Mouse (Mus musculus) brain, embryonic 14.5 days (tissue): Measurements from ENCODE around the gene Taf5.
A peak's percentile ranks its signal among the peaks of the same experiment; 100 is the strongest.

ENCODE experiments used
- CTCF ChIP-seq: fragments of 200-500 bp; IDR thresholded peaks from 2 replicates; pipeline ENCODE4 v1.5.1; 2012; ENCODE audit warnings: inconsistent platforms, mild to moderate bottlenecking, moderate library complexity, borderline replicate concordance; ENCODE audit not compliant: insufficient read depth, insufficient read length; ENCODE audit errors: extremely low read depth
- POLR2A ChIP-seq: fragments of 200-500 bp; IDR thresholded peaks from 2 replicates; pipeline ENCODE4 v1.6.1; 2012; ENCODE audit warnings: mild to moderate bottlenecking, inconsistent platforms, borderline replicate concordance; ENCODE audit not compliant: poor library complexity, insufficient read depth, insufficient read length, severe bottlenecking; ENCODE audit errors: extremely low read depth

DNA sequence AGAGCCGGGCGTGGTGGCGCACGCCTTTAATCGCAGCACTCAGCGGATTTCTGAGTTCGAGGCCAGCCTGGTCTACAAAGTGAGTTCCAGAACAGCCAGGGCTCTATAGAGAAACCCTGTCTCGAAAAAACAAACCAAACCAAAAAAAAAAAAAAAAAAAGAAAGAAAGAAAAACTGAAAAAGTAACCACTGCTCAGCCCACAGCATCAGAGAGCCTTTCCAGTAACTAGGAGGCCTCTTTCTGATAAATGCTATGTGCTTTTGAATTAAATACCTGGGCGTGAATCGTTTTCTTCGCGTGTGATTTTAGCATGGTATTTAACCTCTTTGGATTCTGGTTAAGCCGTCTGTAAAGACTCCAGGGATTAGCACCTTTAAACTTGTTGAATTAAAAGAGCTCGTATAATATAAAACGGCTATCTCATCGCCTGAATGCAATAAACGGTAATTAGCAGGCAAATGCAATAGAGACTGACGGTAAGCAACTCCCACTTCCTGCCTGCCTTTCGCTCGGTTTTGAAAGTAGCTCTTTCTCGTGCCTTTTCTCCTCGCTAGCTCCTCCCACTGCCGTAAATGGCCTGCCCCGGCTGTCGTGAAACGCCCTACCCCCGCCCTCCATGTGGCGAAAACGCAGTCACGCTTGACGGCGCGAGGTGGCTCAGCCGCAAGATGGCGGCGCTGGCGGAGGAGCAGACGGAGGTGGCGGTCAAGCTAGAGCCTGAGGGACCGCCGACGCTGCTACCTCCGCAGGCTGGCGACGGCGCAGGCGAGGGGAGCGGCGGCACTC is at the start of gene Taf5:
- TF ChIP-seq CTCF, result no peak
- peak; percentile 95 for TF ChIP-seq POLR2A
